Mouse (Mus musculus) forebrain, embryonic 15.5 days (tissue): Measurements from ENCODE around the gene Nfe2. TPM values are rescaled to one million over a fixed set of nuclear protein-coding genes. Genes with fewer than 3 reads are reported as not detected.

Experiments used
- ATAC-seq: fragments of 200-750 bp; cut with Nextera tagmentation; replicated peaks from 2 replicates; pipeline ENCODE4 v1.8.0; 2017; ENCODE audit warnings: mild to moderate bottlenecking, moderate TSS enrichment, moderate library complexity
- H3K27ac ChIP-seq: fragments of 300-500 bp; sonication (generic); replicated peaks from 2 replicates; pipeline ENCODE4 v1.5.1; 2015; ENCODE audit warnings: mild to moderate bottlenecking, inconsistent platforms
- H3K27me3 ChIP-seq: fragments of 300-500 bp; sonication (generic); 2 replicates; pipeline ENCODE4 v1.6.1; 2015; ENCODE audit warnings: inconsistent platforms
- H3K36me3 ChIP-seq: fragments of 300-500 bp; sonication (generic); 2 replicates; pipeline ENCODE4 v1.6.1; 2015; ENCODE audit warnings: mild to moderate bottlenecking, inconsistent platforms
- H3K4me1 ChIP-seq: fragments of 300-500 bp; sonication (generic); 2 replicates; pipeline ENCODE4 v1.6.1; 2015; ENCODE audit warnings: inconsistent platforms
- H3K4me2 ChIP-seq: fragments of 300-500 bp; sonication (generic); replicated peaks from 2 replicates; pipeline ENCODE4 v1.6.1; 2015; ENCODE audit warnings: mild to moderate bottlenecking, inconsistent platforms
- H3K4me3 ChIP-seq: fragments of 300-500 bp; sonication (generic); 2 replicates; pipeline ENCODE4 v1.5.1; 2015; ENCODE audit warnings: mild to moderate bottlenecking, inconsistent platforms
- H3K9ac ChIP-seq: fragments of 300-500 bp; sonication (generic); replicated peaks from 2 replicates; pipeline ENCODE4 v1.6.1; 2015; ENCODE audit warnings: mild to moderate bottlenecking, inconsistent platforms
- H3K9me3 ChIP-seq: fragments of 300-500 bp; sonication (generic); 2 replicates; pipeline ENCODE4 v1.6.1; 2016; ENCODE audit warnings: inconsistent platforms
- WGBS: fragments of 180-500 bp; shearing (Covaris S2); methylation state at CpG from one replicate; pipeline ENCODE4 v1.1.7; 2015; ENCODE audit warnings: mixed read lengths; 5-methylcytosine and 5-hydroxymethylcytosine counted together
- polyA plus RNA-seq: library from polyadenylated mRNA; unstranded; fragments of >200 nt; fragmentation: Nextera tagmentation; extraction: Ambion mirVana; gene quantifications from 2 replicates; pipeline ENCODE4 v1.2.1, GENCODE M21; 2015

Gene Nfe2
- polyA plus RNA-seq, 1 experiment from 2014 or later, result 0.38 TPM

DNA sequence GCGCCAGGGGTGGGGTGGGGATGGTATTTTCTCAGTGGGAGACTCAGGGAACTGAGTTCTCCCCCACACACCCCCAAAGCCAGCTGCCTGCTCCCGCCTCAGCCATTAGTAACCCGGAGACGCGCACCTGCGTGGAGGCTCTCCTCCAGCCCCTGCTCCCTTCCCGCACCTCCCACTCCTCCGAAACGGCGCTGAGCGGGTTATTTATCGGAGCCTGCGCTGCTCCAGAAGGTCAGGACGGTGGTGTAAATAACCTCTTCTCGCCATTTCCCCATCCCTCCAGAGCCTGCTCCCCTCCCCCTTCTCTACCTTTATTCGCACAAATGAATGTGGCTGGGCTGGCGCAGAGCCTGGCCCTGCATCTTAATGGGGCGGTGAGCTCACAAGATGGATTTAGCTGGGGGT is 41.9 kb upstream of the Nfe2 start:
- peak overlapping the region; percentile 53 for H3K4me2 ChIP-seq
- peak overlapping the region; percentile 49 for H3K9ac ChIP-seq
- H3K36me3 ChIP-seq, result peaks cover 8% of the 10 kb centered on the region
- H3K9me3 ChIP-seq, result no peaks in the 10 kb centered on the region
- peak overlapping the region; percentile 27 for H3K4me3 ChIP-seq
- H3K4me1 ChIP-seq, result peaks cover 93% of the 10 kb centered on the region
- WGBS, result 4% methylated on average over 18 of the region's 18 CpGs
- peak overlapping the region; percentile 96 for H3K27ac ChIP-seq
- no peaks in the 10 kb centered on the region for H3K27me3 ChIP-seq
- peak; percentile 51 for ATAC-seq

DNA sequence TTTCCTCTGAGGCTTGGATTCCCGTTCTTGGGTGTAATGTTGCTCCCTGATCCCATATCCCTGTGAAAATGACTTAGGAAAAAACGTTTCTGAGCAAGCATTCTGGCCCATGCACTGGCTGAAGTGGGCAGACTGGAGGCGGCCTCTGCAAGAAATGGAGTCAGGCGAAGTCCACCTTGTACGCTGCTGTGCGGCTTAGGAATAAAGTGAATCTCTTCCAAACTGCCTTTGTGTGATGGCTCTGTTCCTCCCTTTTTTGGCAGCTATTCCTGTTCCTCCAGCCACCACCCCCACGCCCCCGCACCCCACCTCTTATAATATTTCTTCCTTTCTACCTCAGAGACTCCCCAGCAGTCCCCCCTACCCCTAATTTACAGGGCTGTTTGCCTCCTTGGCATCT is 41.4 kb upstream of the Nfe2 start:
- Histone ChIP-seq H3K9me3 (no peaks in the 10 kb centered on the region), H3K27ac (peak overlapping the region; percentile 96), H3K27me3 (no peaks in the 10 kb centered on the region), H3K4me1 (peaks cover 90% of the 10 kb centered on the region), H3K36me3 (peaks cover 8% of the 10 kb centered on the region), H3K4me3 (peak overlapping the region; percentile 27), H3K9ac (peak overlapping the region; percentile 49), H3K4me2 (peak overlapping the region; percentile 53)
- no peak; the same call in 1 of the 2 replicates for ATAC-seq
- 15% methylated on average over 8 of the region's 8 CpGs for WGBS

DNA sequence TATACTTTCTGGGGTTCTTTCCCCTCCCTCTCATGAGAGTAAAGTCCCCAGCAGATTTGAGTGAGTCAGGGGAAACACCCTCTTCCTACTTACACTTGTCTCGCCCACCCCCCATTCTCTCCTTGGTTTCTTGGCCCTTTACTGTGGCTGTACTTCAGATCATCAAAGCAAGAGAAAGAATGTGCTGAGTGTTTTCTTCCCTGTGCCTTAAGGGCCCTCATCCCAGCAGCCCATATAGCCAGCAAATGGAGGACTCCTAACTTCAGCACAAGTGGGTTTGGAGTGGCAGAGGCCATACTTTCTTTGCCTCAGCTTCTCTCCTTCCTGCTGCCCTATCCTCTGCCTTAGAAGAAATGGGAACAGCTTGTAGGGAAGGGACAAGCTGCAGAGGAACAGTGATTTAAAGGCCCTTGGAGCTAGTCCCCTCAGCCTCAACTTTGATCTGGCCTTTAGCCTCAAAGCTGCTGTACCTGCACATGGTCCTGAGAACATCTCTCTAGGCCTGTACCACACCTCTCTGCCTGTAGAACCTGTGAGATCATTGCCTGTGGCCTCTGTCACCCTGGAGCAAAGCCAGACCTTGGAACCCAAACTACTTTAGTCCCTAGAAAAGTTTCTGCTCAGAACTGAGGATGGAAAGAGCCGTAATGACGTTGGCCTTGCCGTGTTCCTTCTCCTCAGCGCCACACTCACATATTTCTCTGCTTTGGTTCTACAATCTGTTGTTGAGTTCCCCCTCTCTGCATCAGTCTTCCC is 40.8 kb upstream of the Nfe2 start:
- Histone ChIP-seq H3K36me3 (peaks cover 8% of the 10 kb centered on the region), H3K27ac (peak overlapping the region; percentile 96), H3K4me2 (peak overlapping the region; percentile 53; the same call in 1 of the 2 replicates), H3K4me3 (0 out of 2 replicates have a peak overlapping the region, but pooled peaks have one; percentile 27), H3K4me1 (peaks cover 84% of the 10 kb centered on the region), H3K27me3 (no peaks in the 10 kb centered on the region), H3K9ac (peak overlapping the region; percentile 49; the same call in 1 of the 2 replicates), H3K9me3 (no peaks in the 10 kb centered on the region)
- ATAC-seq, result no peak
- WGBS, result 50% methylated on average over 5 of the region's 5 CpGs

DNA sequence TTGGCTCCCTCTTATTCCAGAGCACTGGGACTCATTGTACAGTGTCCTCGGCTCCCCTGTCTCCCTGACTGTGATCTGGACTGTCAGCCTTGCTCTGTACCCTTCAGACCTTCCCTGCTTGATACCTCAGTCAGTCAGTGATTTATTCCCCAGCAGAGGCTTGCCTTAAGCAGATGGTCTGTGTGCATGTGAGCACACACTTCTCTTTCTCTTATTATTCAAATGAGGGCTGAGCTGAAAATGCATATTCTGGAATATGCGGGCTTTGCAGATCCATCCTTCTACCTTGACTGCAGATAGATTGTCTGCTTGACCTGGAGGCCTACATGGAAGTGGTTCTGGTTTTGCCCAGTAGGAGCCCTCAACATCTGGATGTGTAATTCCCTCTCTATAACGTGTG is 39.8 kb upstream of the Nfe2 start:
- peaks cover 16% of the 10 kb centered on the region for H3K36me3 ChIP-seq
- peak overlapping the region; percentile 96 for H3K27ac ChIP-seq
- WGBS, result 36% methylated on average over 3 of the region's 3 CpGs
- no peaks in the 10 kb centered on the region for H3K9me3 ChIP-seq
- H3K4me2 ChIP-seq, result no peak overlapping the region
- peaks cover 74% of the 10 kb centered on the region for H3K4me1 ChIP-seq
- H3K9ac ChIP-seq, result no peak overlapping the region
- H3K4me3 ChIP-seq, result no peak overlapping the region
- ATAC-seq, result no peak; the same call in 1 of the 2 replicates
- no peaks in the 10 kb centered on the region for H3K27me3 ChIP-seq

DNA sequence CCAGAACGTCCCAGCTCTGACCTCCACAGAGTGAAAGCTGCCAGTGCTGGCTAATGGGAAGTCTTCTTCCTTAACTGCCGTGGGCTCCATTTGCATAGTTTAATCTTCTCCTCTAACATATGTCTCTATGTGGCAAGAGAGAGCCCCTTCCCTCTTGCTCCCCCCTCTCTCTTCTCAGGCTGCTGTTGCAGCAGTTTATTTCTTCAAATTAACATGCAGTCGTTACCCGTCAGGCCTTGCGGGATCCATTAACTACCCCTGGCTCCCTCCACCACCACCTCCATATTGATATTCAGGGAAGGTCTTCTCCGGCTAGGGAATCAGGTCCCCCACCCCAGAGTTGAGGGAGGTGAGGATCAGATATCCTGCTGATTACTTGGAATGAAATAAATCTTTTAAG is 39.1 kb upstream of the Nfe2 start:
- Histone ChIP-seq H3K4me2 (no peak overlapping the region), H3K36me3 (peaks cover 23% of the 10 kb centered on the region), H3K27me3 (no peaks in the 10 kb centered on the region), H3K9me3 (no peaks in the 10 kb centered on the region), H3K4me3 (no peak overlapping the region), H3K9ac (no peak overlapping the region), H3K27ac (peak overlapping the region; percentile 96), H3K4me1 (peaks cover 68% of the 10 kb centered on the region)
- ATAC-seq, result no peak
- WGBS, result 30% methylated on average over 6 of the region's 6 CpGs

DNA sequence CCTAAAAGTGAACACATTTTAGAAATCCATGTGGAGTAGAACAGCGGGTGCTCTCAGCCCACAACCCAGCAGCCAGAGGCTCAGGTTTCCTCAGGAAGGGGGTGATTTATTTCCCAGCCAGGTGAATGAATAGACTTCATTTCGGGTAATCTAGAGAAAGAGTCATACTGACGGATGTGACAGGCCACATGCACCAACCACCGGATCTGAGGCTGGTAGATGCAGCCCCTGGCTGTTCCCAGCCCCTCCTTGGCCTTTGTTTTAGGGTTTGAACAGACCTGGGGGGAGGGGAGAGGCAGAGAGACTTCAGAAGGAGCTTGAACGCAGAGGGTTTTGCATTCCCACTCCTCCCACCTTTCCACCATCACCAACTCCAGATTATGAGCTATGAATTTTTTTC is 37.6 kb upstream of the Nfe2 start:
- Histone ChIP-seq H3K27me3 (no peaks in the 10 kb centered on the region), H3K9me3 (no peaks in the 10 kb centered on the region), H3K4me1 (peaks cover 55% of the 10 kb centered on the region), H3K27ac (0 out of 2 replicates have a peak overlapping the region, but pooled peaks have one; percentile 96), H3K9ac (no peak overlapping the region), H3K4me3 (no peak overlapping the region), H3K36me3 (peaks cover 31% of the 10 kb centered on the region), H3K4me2 (no peak overlapping the region)
- WGBS, result 10% methylated on average over 5 of the region's 5 CpGs
- no peak for ATAC-seq

DNA sequence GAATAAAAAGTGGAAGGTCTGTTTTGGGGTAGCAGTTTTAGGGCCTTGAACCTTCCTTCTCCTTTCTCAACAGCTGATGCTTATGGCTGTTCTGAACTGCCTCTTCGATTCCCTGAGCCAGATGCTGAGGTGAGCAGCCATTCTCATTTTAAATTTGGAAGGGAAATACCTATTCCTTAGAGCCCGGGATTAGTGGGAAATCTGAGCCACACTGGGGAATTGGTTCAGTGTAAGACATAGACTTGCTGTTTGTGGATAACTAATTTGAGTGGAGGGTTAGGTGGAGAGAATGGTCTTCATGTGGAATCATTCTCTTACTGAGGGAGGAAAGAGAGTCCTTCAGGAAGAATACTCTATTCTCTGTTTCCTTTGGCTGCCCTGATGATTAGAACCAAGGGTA is 36.4 kb upstream of the Nfe2 start:
- no peak overlapping the region for H3K4me2 ChIP-seq
- H3K36me3 ChIP-seq, result peaks cover 36% of the 10 kb centered on the region
- peaks cover 44% of the 10 kb centered on the region for H3K4me1 ChIP-seq
- ATAC-seq, result no peak
- no peak overlapping the region for H3K9ac ChIP-seq
- no peaks in the 10 kb centered on the region for H3K27me3 ChIP-seq
- no peaks in the 10 kb centered on the region for H3K9me3 ChIP-seq
- 84% methylated on average over 2 of the region's 2 CpGs for WGBS
- no peak overlapping the region for H3K4me3 ChIP-seq
- H3K27ac ChIP-seq, result no peak overlapping the region

DNA sequence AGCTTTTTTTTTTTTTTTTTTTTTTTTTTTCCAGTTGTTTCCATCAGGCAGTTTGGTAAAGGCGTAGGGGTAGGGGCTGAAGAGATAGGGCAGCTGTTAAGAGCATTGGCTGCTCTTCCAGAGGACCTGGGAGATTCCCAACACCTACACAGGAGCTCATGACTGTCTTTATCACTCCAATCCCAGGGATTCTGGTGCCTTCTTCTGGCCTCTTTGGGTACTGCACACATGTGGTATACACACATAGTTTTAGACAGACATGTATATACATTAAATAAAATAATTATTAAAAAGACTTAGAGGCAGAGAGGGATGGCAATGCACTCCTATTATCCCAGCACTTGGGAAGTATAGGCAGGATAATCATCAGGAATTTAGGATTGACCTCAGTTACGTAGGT is 35.2 kb upstream of the Nfe2 start:
- no peak for ATAC-seq
- 93% methylated on average over 2 of the region's 2 CpGs for WGBS
- Histone ChIP-seq H3K4me3 (no peak overlapping the region), H3K9me3 (no peaks in the 10 kb centered on the region), H3K4me2 (no peak overlapping the region), H3K36me3 (peaks cover 34% of the 10 kb centered on the region), H3K27me3 (no peaks in the 10 kb centered on the region), H3K9ac (no peak overlapping the region), H3K4me1 (peaks cover 34% of the 10 kb centered on the region), H3K27ac (no peak overlapping the region)

DNA sequence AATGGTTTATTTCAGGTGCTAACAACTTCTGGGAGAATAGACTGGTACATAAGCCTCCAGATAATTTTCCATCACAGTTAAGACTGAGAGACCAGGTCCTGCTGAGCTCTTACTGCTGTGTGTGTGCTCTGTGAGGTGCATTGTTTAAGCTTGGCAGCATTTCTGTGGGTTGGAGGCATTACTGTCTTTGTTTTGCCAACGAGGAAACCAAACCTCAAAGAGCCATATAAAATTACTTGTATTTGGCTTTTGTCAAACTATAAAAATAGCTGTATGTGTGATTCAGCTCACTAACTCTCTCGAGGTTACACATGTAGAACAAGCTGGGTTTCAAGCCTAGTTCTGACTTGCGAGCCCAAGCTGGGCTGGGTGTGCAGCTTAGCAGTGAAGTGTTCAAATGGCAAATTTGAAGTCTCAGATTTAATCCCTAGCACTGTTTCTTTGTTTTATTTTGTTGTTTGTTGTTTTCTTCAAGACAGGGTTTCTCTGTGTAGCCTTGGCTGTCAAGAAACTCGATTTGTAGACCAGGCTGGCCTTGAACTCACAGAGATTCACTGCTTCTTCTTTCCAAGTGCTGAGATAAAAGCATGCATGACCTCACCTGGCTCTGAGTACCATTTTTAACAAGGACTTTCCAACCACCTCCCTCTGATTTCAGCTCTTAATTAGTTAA is 34.6 kb upstream of the Nfe2 start:
- 77% methylated on average over 4 of the region's 4 CpGs for WGBS
- H3K36me3 ChIP-seq, result peaks cover 34% of the 10 kb centered on the region
- ATAC-seq, result no peak
- no peak overlapping the region for H3K4me3 ChIP-seq
- H3K4me2 ChIP-seq, result no peak overlapping the region
- no peak overlapping the region for H3K27ac ChIP-seq
- no peaks in the 10 kb centered on the region for H3K9me3 ChIP-seq
- peaks cover 28% of the 10 kb centered on the region for H3K4me1 ChIP-seq
- no peak overlapping the region for H3K9ac ChIP-seq
- no peaks in the 10 kb centered on the region for H3K27me3 ChIP-seq

DNA sequence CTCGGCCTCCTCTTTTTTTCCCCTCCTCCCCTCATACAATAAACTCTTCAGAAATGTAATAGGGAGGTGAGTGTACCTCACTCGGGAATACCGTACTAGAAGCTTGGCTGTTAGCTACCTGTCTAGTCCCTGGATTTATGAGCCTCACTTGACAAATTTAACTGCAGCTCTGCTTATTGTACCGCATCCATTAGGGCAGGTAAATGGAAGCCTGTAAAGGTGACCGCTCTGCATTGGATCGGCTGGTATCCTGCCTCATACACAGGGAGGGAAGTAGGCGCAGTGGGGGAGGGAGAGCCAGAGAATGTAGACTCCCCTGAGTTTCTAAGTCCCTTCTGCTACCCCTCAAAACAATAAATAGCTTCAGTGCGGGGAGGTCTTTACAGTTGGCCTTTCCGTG is 32.6 kb upstream of the Nfe2 start:
- Histone ChIP-seq H3K9ac (no peak overlapping the region), H3K9me3 (no peaks in the 10 kb centered on the region), H3K4me1 (peaks cover 14% of the 10 kb centered on the region), H3K27me3 (no peaks in the 10 kb centered on the region), H3K4me2 (no peak overlapping the region), H3K27ac (no peak overlapping the region), H3K4me3 (no peak overlapping the region), H3K36me3 (peaks cover 29% of the 10 kb centered on the region)
- WGBS, result 93% methylated on average over 9 of the region's 9 CpGs
- no peak for ATAC-seq

DNA sequence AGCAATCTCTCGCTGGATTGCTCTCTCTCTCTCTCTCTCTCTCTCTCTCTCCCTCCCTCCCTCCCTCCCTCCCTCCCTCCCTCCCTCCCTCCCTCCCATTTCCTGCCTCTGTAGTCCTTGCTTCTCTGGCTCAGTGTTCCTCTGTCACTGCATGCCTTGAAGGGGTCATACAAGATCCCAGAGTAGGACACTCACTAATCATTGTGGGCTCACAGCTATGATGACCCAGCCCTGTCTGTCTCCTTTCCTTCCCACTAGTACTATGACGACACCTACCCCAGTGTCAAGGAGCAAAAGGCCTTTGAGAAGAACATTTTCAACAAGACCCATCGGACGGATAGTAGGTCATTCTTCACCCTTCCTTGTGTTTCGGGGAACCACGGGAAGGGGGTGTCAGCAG is 32.2 kb upstream of the Nfe2 start:
- Histone ChIP-seq H3K9ac (no peak overlapping the region), H3K27ac (no peak overlapping the region), H3K9me3 (no peaks in the 10 kb centered on the region), H3K4me2 (no peak overlapping the region), H3K4me3 (no peak overlapping the region), H3K36me3 (peaks cover 29% of the 10 kb centered on the region), H3K4me1 (peaks cover 14% of the 10 kb centered on the region), H3K27me3 (no peaks in the 10 kb centered on the region)
- ATAC-seq, result no peak
- 79% methylated on average over 6 of the region's 6 CpGs for WGBS

DNA sequence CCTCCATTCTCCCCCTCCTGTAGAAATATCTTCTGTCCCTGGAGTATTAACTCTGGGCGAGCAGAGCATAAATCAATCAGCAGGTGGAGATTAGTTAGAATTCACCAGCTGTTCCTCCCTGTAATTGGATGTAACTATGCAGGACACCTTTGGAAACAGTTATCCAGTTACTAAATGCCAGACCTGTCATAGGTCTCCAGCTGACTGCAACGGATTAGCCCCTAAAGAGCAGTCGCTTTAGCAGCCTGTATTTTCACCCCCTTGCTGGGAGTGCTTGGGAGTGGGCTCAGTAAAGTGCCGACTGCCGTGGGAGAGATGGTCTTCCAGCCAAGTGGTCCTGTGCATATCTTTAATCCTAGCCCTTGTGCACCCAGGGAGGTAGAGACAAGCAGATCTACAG is 31.4 kb upstream of the Nfe2 start:
- Histone ChIP-seq H3K4me1 (peaks cover 21% of the 10 kb centered on the region), H3K27ac (no peak overlapping the region), H3K9me3 (no peaks in the 10 kb centered on the region), H3K4me3 (no peak overlapping the region), H3K4me2 (no peak overlapping the region), H3K27me3 (no peaks in the 10 kb centered on the region), H3K36me3 (peaks cover 29% of the 10 kb centered on the region), H3K9ac (no peak overlapping the region)
- WGBS, result 34% methylated on average over 5 of the region's 5 CpGs
- no peak for ATAC-seq
